Mouse (Mus musculus): ENCODE data around the gene Itgb1. TPM values are rescaled to one million over a fixed set of nuclear protein-coding genes. Genes with fewer than 3 reads are reported as not detected.

Gene Itgb1
- polyA plus RNA-seq, 1 experiment: 37.3 TPM

GRCm38 (mm10) chr8:128653642-128654364 lies 31.7 kb upstream of the Itgb1 start:
- TF ChIP-seq CTCF (IDR thresholded peaks at IDR 0.05; ENCODE audit: borderline replicate concordance, insufficient read depth, low read depth, low read length) (no peak), POLR2A (IDR thresholded peaks at IDR 0.05; ENCODE audit: borderline replicate concordance, insufficient read depth, low read length) (no peak)
- Histone ChIP-seq H3K27ac (ENCODE audit: insufficient read depth, low read length) (no peak overlapping the region), H3K4me3 (replicated peaks; ENCODE audit: insufficient read depth, low read depth, low read length) (no peak overlapping the region), H3K27me3 (ENCODE audit: control insufficient read depth, insufficient read depth, low read length) (no peaks in the 10 kb centered on the region), H3K4me1 (ENCODE audit: control insufficient read depth, insufficient read depth, low read length) (no peaks in the 10 kb centered on the region)
- DNase-seq: no peak
- WGBS: 63% methylated on average over 5 of the region's 5 CpGs

DNA sequence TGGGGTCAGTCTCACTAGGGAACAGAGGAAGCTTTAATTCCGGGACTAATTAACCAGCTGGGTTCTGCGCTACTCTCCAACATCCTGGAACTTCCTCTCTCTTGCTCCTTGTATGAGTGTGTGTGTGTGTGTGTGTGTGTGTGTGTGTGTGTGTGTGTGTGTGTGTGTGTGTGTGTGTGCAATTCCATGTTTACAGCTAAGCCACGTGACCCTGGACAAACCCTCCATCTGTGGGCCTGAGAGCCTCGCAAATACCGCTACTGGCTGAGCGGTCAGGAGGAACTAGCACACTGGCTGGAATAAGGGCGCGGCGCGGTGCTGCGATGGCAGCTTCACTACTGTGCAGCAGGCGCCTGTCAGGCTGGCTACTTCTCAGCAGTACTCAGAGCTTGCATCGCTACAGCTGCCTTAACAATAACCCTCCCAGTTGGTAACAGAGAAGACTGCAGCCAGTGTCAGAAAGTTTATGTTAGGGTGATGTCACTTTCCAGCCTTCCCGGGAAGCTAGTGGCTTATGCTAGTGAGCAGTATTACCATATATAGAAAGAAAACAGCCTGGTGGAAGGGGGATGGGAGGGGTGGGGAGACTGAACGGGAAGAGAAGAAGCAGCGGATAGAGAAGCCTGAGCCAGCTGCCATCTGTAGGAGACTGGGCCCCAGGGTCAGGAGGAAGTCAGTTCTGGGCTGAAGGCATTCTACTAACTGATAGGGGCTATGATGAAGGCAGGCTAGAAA lies 30.9 kb upstream of the Itgb1 start:
- H3K4me3 ChIP-seq (replicated peaks; ENCODE audit: insufficient read depth, low read depth, low read length): peak overlapping the region; percentile 5
- 5% methylated on average over 16 of the region's 16 CpGs for WGBS
- no peak for TF ChIP-seq CTCF (IDR thresholded peaks at IDR 0.05; ENCODE audit: borderline replicate concordance, insufficient read depth, low read depth, low read length)
- no peak for TF ChIP-seq POLR2A (IDR thresholded peaks at IDR 0.05; ENCODE audit: borderline replicate concordance, insufficient read depth, low read length)

GRCm38 (mm10) chr8:128662144-128662543 lies 23.3 kb upstream of the Itgb1 start:
- H3K27ac ChIP-seq (ENCODE audit: insufficient read depth, low read length): no peak overlapping the region
- whole genome bisulfite sequencing: 64% methylated on average over 3 of the region's 3 CpGs
- no peaks in the 10 kb centered on the region for H3K27me3 ChIP-seq (ENCODE audit: control insufficient read depth, insufficient read depth, low read length)
- TF ChIP-seq CTCF (IDR thresholded peaks at IDR 0.05; ENCODE audit: borderline replicate concordance, insufficient read depth, low read depth, low read length): no peak
- no peak for TF ChIP-seq POLR2A (IDR thresholded peaks at IDR 0.05; ENCODE audit: borderline replicate concordance, insufficient read depth, low read length)
- no peak overlapping the region for H3K4me3 ChIP-seq (replicated peaks; ENCODE audit: insufficient read depth, low read depth, low read length)
- no peak for DNase-seq
- no peaks in the 10 kb centered on the region for H3K4me1 ChIP-seq (ENCODE audit: control insufficient read depth, insufficient read depth, low read length)

More for the DNA sequence above, 30.9 kb upstream of the Itgb1 start:
- Histone ChIP-seq H3K27ac (ENCODE audit: insufficient read depth, low read length) (no peak overlapping the region), H3K4me1 (ENCODE audit: control insufficient read depth, insufficient read depth, low read length) (no peaks in the 10 kb centered on the region), H3K27me3 (ENCODE audit: control insufficient read depth, insufficient read depth, low read length) (no peaks in the 10 kb centered on the region)
- peak; percentile 48 for DNase-seq

DNA sequence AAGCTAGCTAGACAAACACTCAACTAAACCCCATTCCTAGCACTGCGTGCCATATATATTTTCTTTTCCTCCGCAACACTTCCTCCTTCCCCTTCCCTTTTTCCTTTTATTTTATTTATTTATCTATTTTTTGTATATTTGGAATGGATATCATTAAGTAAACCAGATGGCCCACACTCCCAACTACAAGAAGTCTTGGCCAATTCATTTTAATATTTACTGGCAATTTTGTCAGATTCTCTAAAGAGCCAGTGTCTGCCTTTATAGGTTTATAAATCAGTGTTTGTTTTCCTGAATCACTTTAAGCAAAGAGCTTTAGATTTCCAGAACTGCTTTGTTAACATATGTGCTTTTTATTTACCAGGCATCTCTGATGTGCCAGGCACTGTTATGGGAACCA lies 22.8 kb upstream of the Itgb1 start:
- 97% methylated on average over 2 of the region's 2 CpGs for WGBS
- Histone ChIP-seq H3K27ac (ENCODE audit: insufficient read depth, low read length) (no peak overlapping the region), H3K4me3 (replicated peaks; ENCODE audit: insufficient read depth, low read depth, low read length) (no peak overlapping the region), H3K4me1 (ENCODE audit: control insufficient read depth, insufficient read depth, low read length) (no peaks in the 10 kb centered on the region), H3K27me3 (ENCODE audit: control insufficient read depth, insufficient read depth, low read length) (no peaks in the 10 kb centered on the region)
- no peak for DNase-seq
- TF ChIP-seq CTCF (IDR thresholded peaks at IDR 0.05; ENCODE audit: borderline replicate concordance, insufficient read depth, low read depth, low read length) (no peak), POLR2A (IDR thresholded peaks at IDR 0.05; ENCODE audit: borderline replicate concordance, insufficient read depth, low read length) (no peak)

GRCm38 (mm10) chr8:128663106-128663505 lies 22.3 kb upstream of the Itgb1 start:
- H3K27ac ChIP-seq (ENCODE audit: insufficient read depth, low read length): no peak overlapping the region
- WGBS: 76% methylated on average over 2 of the region's 2 CpGs
- H3K4me1 ChIP-seq (ENCODE audit: control insufficient read depth, insufficient read depth, low read length): no peaks in the 10 kb centered on the region

DNA sequence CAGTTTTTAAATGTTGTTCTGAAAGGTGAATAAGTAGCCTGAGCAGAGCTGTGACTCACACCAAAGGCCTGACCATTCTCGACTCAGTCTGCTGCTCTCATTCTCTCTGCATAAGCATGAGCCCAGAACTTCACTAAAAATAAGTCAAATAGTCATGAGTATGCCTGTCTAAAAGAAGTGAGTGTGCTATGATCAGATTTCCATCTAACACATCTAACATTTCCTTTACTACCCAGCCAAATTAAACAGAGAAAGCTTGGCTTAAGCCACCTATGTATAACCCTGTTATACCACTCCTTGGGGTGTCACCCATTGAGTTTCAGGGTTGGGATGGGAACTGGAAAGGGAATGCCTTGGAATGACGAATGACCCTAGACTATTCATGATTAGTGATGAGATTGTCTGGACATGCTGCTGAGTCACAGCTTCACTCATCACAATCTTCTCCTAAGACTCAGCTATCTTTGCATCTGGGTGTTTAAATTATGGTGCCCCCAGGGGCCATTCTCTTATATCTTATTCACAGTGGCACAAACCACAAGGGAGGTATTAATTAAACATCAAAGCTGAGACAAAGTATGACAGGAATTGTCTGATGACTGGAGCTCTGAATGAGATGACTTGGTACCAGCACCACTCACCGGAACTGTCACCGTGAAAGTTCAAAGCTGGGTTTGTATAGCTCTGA lies 18.7 kb upstream of the Itgb1 start:
- Histone ChIP-seq H3K27ac (ENCODE audit: insufficient read depth, low read length) (no peak overlapping the region), H3K4me3 (replicated peaks; ENCODE audit: insufficient read depth, low read depth, low read length) (no peak overlapping the region), H3K27me3 (ENCODE audit: control insufficient read depth, insufficient read depth, low read length) (no peaks in the 10 kb centered on the region), H3K4me1 (ENCODE audit: control insufficient read depth, insufficient read depth, low read length) (no peaks in the 10 kb centered on the region)
- TF ChIP-seq CTCF (IDR thresholded peaks at IDR 0.05; ENCODE audit: borderline replicate concordance, insufficient read depth, low read depth, low read length): no peak
- TF ChIP-seq POLR2A (IDR thresholded peaks at IDR 0.05; ENCODE audit: borderline replicate concordance, insufficient read depth, low read length): no peak
- WGBS: 89% methylated on average over 4 of the region's 4 CpGs
- DNase-seq: no peak

More at GRCm38 (mm10) chr8:128663106-128663505, 22.3 kb upstream of the Itgb1 start:
- DNase-seq: no peak
- TF ChIP-seq POLR2A (IDR thresholded peaks at IDR 0.05; ENCODE audit: borderline replicate concordance, insufficient read depth, low read length): no peak
- no peak for TF ChIP-seq CTCF (IDR thresholded peaks at IDR 0.05; ENCODE audit: borderline replicate concordance, insufficient read depth, low read depth, low read length)
- H3K4me3 ChIP-seq (replicated peaks; ENCODE audit: insufficient read depth, low read depth, low read length): no peak overlapping the region
- no peaks in the 10 kb centered on the region for H3K27me3 ChIP-seq (ENCODE audit: control insufficient read depth, insufficient read depth, low read length)

GRCm38 (mm10) chr8:128671813-128672212 lies 13.6 kb upstream of the Itgb1 start:
- 98% methylated on average over 1 of the region's 1 CpGs for WGBS
- H3K27me3 ChIP-seq (ENCODE audit: control insufficient read depth, insufficient read depth, low read length): no peaks in the 10 kb centered on the region
- H3K4me3 ChIP-seq (replicated peaks; ENCODE audit: insufficient read depth, low read depth, low read length): no peak overlapping the region
- TF ChIP-seq CTCF (IDR thresholded peaks at IDR 0.05; ENCODE audit: borderline replicate concordance, insufficient read depth, low read depth, low read length) (no peak), POLR2A (IDR thresholded peaks at IDR 0.05; ENCODE audit: borderline replicate concordance, insufficient read depth, low read length) (no peak)
- no peaks in the 10 kb centered on the region for H3K4me1 ChIP-seq (ENCODE audit: control insufficient read depth, insufficient read depth, low read length)
- no peak for DNase-seq
- H3K27ac ChIP-seq (ENCODE audit: insufficient read depth, low read length): no peak overlapping the region

Data from cerebellum, adult 2 months (tissue).